Mouse (Mus musculus) kidney, postnatal 4 days (tissue): ENCODE data around the gene Crybb3.
A peak's percentile ranks its signal among the peaks of the same experiment; 100 is the strongest.

Experiments used
- DNase-seq, 2 experiments: peaks; one replicate each; pipeline ENCODE4 v3.0.0; 2021; ENCODE audit warnings: mixed read lengths in 2 of 2

The Crybb3 gene

DNA sequence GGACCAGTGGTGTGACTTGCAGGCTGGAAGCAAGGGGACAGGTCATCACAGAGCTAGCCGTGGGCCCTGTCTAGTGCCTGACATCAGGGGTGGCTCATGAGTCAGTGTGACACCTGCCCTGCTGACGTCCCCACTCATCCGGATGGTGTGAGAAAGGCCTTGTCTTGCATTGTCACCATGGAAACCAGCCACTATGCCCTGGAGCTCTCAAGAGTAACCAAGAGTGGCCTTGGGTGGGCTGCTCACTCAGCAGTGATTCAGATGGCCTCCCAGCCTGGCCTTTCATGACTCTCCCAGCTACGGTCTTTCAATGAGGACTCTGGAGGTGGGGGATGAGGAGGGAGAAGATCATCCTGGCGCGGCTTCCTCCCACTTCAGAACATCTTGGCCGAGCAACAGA is 21.1 kb upstream of the Crybb3 start:
- DNase-seq = no peak

GRCm38 (mm10) chr5:113101457-113101856 is 20.1 kb upstream of the Crybb3 start:
- DNase-seq = no peak

DNA sequence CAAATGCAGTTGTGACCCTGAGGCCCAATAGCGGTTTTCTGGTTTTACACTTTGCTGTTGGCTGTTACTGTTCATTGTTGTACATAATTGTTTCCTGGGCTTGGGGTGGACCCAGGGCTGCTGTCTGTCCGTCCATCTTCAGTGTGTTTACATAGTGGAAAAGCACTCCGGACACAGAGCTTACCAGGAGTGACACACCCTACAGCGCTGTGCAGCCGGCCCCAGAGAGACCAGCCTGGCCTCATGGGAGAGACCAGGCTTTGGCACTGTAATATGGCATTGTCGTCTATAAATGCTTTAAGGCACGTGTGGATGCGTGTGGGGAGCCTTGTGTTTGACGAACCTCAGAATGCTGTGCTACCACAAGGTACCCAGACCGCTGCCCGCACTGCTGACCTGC is 19.0 kb upstream of the Crybb3 start:
- DNase-seq = no peak

DNA sequence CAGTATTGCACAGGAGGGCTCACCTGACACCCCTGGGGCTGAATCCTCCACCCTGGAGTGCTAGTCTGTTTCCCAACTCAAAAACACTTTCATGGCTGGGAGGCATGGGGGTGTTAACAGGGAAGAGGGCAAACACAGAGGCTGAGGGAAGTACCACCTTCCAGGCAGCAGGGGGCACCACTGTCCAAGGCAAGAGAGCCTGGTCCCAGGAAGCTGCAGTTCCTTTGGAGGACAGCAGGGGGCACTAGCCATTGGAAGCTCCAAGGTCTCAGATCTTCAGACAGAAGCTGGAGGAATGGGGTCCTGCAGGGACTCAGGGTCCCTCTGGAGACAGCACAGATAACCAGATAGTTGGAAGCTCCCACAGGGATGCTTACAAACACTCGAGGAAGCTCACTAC is 18.2 kb upstream of the Crybb3 start:
- DNase-seq = peak; percentile 95 to 97

GRCm38 (mm10) chr5:113097551-113097950 is 16.2 kb upstream of the Crybb3 start:
- DNase-seq = no peak

DNA sequence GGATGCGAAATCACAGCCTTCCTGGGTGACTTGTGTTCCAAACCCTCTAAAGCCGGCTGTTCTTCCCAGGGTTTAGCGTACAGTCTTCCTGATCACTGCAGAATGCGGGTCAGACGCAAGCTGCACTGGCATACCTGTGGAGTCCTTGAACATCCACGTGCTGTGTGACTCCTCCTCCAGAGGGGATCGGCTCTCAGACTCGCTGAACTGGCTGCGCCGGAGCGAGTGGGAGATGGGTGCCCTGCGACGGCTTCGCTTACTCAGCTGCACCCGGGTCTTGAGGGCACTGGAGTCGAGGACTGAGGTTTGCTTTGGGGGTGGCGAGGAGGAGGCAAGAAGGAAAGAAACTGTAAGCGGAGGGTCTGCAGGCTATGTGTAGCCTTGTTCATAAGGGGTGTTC is 14.1 kb upstream of the Crybb3 start:
- DNase-seq = no peak

GRCm38 (mm10) chr5:113092406-113092805 is 11.0 kb upstream of the Crybb3 start:
- peak in 1 of 2 experiments; percentile 50 for DNase-seq

DNA sequence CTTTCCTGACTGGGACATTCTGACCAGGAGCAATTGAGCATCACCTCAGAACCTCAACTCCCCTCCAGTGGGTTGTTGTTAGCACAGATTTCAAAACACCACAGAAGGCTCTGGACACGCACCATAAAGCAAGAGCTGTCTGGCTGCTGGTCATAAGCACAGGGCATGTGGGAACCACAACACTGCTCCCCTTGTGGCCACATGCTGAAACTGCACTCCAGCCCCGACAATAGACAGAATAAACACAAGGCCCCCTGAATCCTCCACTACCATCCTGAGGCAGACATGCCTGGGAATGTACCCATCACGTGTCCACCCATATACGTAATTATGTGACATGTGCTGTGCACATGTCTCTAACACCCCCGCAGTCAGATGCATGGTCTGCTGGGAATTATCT is 9.8 kb upstream of the Crybb3 start:
- DNase-seq = peak; percentile 84 to 87

GRCm38 (mm10) chr5:113090750-113091149 is 9.4 kb upstream of the Crybb3 start:
- DNase-seq = no peak

DNA sequence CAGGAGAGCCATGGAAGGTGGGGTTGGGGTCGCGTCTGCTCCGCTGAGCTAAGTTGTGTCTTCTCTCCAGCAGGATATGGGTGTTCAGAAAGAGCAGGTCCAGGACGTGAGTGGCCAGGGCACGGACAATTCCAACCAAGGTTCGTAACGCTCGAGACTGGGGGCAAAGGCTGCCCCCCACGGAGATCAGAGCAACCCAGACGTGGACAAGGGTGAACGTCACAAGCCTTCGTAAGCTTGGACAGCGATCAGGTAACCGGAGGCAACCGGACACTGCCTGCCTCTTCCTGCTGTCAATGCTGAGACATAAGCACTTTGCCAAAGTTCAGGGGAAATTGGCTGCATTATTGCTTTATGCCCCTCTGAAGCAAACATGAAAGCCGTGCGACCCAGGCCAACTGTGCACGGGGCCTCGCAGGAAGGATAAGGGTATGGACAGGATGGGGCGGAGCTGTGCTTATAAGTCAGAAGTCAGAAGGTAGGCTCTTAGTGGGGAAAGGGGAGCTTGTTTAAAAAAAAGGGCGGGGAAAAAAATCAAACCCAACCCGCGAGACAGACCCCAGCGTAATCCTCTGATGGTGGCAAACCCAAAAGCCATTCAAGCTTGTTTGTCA is 8.8 kb upstream of the Crybb3 start:
- no peak for DNase-seq

GRCm38 (mm10) chr5:113087465-113087864 is 6.1 kb upstream of the Crybb3 start:
- no peak for DNase-seq

- DNase-seq = no peak
Measured at GRCm38 (mm10) chr5:113086990-113087389, 5.6 kb upstream of the Crybb3 start.

GRCm38 (mm10) chr5:113086439-113086838 is 5.1 kb upstream of the Crybb3 start:
- DNase-seq = no peak

DNA sequence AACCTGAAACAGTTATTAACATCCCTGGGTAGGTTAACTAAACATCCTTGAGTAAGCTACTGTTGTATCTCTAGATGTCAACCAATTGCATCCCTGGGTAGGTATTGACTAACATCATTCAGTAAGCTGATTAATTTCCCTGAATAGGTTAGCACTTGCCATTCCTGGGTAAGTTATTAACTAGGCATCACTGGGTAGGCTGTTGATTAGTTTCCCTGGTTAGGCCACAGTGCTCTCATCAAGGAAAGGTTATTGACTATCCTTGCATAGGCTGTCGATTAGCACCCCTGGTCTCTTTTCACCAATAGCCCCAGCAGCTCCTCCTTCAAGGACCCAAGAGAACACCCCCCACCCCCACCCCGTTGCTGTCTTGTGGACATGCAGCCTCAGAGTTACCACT is 4.5 kb upstream of the Crybb3 start:
- no peak for DNase-seq

- DNase-seq = no peak
Measured at GRCm38 (mm10) chr5:113084309-113084708, 2.9 kb upstream of the Crybb3 start.

DNA sequence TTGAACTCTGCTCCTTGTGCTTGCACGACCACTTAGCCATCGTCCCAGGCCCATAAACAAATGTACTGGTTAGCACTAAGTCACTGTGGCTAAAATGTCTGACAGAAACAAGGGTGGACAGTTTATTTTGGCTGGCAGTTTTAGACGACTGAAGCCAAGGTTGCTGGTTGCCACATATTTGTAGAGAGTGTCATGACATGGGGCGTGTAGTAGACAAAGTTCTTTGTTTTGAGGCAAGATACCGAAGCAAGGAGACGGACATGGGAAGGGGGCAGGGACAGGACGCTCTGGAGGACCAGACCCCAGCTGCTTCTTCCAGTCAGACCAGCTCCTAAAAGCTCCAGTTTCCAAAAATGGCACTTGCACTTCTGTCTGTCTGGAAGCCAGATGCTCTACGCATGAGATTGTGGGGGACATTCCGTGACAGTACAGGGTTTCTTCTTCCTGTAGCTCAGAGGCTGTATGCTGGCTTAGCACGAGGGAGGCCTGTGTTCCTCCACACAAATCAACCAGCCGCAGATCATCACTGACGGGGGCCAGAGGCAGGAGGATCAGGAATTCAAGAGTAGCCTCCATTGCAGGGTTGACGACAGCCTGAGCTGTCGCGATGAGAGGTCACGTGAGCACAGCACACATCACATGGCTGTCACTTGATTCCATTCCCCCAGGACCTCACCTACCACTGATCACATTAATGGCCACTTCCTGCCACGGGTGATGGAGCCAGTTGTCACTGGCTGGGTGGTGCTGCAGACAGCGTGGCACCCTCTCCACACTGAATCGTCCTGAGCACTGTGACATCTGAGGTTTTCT is 1.2 kb upstream of the Crybb3 start:
- no peak for DNase-seq

GRCm38 (mm10) chr5:113081020-113081419 is 364 bp downstream of the Crybb3 start:
- DNase-seq = no peak

DNA sequence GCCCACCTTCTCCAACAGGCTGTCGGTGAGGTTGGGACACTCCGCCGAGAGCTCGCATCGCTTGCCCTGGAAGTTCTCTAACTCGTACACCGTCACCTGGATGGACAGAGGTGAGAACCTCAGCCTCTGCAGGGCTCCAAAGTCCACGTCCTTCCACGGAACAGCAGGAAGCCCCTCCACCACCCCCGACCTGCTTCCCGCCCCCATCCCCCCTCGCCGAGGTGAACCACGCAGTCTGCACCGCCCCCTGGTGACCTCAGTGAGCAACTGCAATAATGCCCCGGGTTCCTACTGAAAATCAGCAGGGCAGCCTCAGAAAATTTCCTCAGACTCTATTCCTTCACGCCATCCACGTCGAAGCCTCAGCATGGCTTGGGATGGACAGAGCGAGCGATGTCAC is 1.6 kb downstream of the Crybb3 start:
- peak; percentile 71 to 73 for DNase-seq

- no peak for DNase-seq
Measured at GRCm38 (mm10) chr5:113078686-113079085, 2.7 kb downstream of the Crybb3 start.

DNA sequence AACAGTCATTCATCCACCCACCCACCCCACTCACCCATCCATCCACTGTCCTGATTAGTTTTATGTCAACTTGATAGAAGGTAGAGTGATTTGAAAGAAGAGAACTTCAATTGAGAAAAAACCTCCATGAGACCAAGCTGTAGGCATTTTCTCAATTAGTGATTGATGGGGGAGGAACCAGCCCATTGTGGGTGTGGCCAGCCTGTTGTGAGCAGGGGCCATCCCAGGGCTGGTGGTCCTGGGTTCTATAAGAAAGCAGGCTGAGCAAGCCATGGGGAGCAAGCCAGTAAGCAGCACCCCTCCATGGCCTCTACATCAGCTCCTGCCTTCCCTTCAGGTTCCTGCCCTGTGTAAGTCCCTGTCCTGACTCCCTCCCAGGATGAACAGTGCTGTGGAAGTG is 11.4 kb downstream of the Crybb3 start, which contains the start of gene Crybb2:
TSS of gene Crybb2 (minus strand) at position 101 of the 400 bp plus-strand sequence.
- DNase-seq = no peak

- DNase-seq = peak; percentile 86 to 87
Measured at GRCm38 (mm10) chr5:113054308-113054707, 27.1 kb downstream of the Crybb3 start.

GRCm38 (mm10) chr5:113050581-113051185 is 30.7 kb downstream of the Crybb3 start:
- no peak for DNase-seq

DNA sequence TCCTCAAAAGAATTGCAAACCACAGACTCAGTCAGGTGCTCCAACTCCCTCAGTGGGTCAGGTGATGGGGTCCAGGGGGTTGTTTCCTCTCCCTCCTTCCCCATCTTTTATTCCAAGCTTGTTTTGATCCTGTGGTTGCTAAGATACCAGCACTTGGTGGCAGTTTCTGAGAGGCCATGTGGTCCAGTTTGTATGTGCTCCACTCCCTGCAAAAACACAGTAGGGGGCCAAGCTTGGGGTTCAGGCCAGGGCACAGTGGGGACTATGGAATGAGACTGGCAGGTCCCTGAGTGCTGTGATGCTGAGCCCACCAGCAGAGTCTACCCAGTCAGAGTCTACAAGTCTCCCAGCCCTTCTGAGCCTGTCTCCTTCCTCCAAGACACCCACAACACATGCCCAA is 31.5 kb downstream of the Crybb3 start:
- DNase-seq = no peak
